Mouse (Mus musculus): ENCODE results near the gene Rhd.
"Not testable (repeated sequence)": the region's sequence is repeated elsewhere in the genome, so short reads cannot be mapped to it uniquely, and the experiment has no call there.

DNA sequence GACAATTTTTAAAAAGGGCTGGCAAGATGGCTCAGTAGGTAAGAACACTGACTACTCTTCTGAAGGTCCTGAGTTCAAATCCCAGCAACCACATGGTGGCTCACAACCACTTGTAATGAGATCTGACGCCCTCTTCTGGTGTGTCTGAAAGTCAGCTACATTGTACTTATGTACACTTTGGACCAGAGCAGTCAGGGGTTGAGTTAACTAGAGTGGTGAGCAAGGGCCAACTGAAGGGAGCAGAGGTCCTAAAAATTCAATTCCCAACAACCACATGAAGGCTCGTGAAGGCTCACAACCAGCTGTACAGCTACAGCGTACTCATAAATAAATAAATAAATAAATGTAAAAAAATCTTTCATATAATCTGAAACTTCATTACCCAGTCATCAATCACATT, 25.6 kb upstream of the Rhd start:
- TF ChIP-seq CTCF (IDR thresholded peaks at IDR 0.05; ENCODE audit: extremely low read depth, insufficient read depth, insufficient read length, insufficient replicate concordance); POLR2A (IDR thresholded peaks at IDR 0.05; ENCODE audit: low read depth, low read length): not testable (repeated sequence)

All from spleen, adult 2 months (tissue).